Mouse (Mus musculus): Measurements from ENCODE around the gene Prkch. TPM values are rescaled to one million over a fixed set of nuclear protein-coding genes. Genes with fewer than 3 reads are reported as not detected.

Gene Prkch
- total RNA-seq, 2 experiments from 2014 or later, result 5.0 to 6.5 TPM

DNA sequence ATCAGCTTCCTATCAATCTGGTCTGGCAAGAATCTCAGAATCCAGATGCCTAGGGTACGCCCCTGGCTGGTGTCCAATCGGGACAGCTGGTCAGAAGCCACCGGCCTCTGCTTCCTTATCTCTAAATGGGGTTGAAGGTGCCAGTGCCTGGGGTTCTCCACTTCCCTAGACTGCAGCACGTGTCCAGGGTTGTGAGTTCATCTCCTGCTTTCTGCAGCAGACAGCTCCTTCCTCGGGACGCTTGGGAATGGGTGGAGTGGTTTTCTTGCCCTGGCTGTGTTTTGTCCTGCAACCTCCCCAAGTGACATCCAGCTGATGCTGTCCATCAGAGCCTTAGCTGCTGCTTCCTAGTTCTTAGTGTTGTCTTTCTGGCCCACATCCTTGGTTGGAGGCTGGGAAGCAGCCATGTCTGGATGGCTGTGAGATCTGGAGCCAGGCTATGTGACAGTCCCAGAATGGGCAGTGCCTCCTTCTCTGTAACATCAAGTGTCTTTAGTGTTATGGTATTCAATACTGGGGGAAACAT lies 116.0 kb downstream of the Prkch start:
- intact Hi-C loops (cut with DNase I), result loop anchor here (5.0 kb wide), 1 partner anchor 592 kb away; no protein-coding TSS in a partner anchor
- DNase-seq, result no peak

DNA sequence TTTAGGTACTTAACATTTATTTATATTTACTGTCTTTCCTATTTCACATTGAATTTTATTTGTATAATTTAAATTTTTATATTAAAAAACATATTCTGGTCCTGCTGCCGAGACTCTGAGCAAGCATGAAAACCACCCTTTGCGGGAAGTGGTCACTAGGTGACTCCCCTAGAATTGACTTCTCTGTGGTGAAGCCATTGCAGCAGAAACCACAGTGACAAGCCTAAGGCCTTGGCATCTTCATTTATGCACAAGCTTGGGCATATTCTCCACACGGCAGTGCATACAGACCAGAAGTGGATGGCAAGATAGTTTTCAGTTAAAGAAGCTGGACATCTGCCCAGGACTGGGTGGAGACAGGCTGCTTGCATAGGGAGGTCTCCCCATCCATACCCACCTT lies 117.4 kb downstream of the Prkch start:
- no peak for DNase-seq
- intact Hi-C loops (cut with DNase I), result loop anchor here (5.0 kb wide), 1 partner anchor 590 kb away; no protein-coding TSS in a partner anchor

DNA sequence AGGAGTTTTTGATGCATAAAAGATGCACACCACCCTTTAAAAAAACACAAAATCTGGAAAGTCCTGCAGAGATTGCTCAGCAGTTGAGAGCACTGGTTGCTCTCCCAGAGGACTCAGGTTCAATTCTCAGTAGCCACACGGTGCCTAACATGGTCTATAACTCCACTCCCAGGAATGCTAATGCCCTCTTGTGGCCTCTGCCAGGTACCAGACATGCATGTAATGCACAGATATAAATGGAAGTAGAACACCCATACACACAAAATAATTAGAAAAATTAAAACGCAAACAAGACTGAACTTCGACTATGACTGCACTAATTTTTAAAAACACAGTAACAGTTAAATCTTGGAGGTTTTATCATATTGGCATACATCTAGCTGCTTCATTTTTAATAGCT lies 119.8 kb downstream of the Prkch start:
- DNase-seq, result no peak
- intact Hi-C loops (cut with DNase I), result loop anchor here (2.0 to 5.0 kb wide), 2 partner anchors 310 to 588 kb away; no protein-coding TSS in a partner anchor

DNA sequence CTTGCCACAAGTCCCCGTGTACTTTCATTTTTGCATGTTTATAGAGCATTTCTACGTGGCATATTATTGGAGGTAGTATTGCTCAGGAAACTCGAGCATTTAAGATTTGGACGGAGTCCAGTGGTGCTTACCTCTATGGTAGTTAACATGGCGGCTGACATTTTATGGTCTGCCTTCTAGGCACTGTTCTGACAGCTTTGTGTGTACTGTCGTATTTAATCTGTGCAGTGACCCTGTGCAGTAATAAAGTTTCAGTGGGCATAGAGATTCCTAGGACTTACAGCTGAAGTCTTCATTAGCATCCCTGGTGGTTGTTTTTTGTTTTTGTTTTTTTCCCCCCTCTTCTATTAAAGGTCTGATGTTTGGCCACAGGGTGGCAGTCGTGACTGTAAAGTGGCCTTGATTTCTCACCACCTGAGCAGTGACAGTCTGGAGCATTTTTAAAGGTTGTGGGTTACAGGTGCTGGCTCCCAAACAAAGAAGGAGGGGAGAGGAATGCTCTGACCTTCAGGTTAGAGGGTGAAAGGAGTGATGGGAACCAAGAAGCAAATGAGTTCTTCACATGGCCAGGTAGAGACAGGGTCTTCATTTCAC lies 120.6 kb downstream of the Prkch start:
- DNase-seq, result peak in 1 of 2 experiments; percentile 29
- intact Hi-C loops (cut with DNase I), result loop anchor here (2.0 to 5.0 kb wide), 2 partner anchors 287 to 310 kb away; no protein-coding TSS in a partner anchor

DNA sequence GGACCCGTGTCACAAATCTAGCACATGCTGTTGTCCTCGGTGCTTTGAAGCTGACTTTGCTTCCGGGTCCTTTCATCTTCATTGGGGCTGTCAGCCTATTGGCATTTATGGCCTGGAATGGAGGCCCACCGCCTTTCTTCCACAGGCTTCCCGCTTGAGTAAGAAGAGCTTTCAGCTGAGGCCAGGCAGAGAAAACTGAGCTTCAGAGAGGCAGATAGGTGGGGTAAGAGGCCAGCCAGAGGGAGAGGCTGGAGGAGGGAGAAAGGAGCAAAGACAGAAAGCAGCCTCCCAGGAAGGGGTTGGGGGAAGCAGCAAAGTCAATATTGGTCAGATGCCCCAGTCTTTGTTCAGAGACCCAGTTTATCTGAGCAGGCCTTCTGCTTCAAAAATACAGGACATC lies 123.9 kb downstream of the Prkch start:
- intact Hi-C loops (cut with DNase I), result loop anchor here (2.0 to 5.0 kb wide), 2 partner anchors 200 to 284 kb away; no protein-coding TSS in a partner anchor
- no peak for DNase-seq

DNA sequence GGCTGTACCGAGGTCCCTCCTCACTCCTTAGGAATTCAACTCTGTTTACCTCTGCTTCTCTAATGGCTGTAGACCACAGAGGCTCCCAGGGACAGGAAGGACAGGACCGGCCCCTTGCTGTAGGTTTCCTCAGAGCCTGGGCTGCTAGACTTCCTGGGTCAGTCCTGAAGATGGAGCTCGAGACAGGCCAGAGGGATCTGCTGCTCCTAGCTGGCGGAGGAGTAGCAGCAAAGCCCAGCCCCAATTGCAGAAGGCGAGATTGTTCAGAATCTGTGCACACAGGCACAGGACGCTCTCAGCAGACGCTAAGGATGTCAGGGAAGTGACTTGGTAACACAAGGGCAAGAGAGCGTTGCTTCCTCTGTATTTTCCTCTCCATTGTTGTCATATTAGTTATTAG lies 124.3 kb downstream of the Prkch start:
- DNase-seq, result peak; percentile 38 to 63
- intact Hi-C loops (cut with DNase I), result loop anchor here (2.0 to 5.0 kb wide), 2 partner anchors 200 to 283 kb away; no protein-coding TSS in a partner anchor

DNA sequence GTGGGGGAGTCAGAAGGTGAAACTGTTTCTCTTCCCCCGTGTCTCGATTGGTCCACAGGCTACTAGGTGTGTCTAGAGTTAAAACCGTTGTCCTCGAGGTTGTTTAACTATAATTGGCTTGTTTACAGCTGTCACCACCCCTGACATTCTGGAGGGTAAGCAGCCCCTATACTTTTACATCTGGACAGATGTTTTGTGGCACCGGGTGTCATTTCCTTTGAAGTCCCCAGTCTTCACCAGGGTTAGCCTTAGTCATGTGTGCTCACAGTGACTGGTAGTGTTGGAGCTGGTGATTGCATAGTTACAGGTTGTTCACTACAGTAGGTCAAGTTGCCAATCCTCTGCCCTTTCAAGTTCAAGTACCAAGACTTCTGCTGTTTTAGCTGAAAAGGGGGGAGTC lies 126.2 kb downstream of the Prkch start:
- no peak for DNase-seq
- intact Hi-C loops (cut with DNase I), result loop anchor here (5.0 kb wide), 1 partner anchor 76 kb away; no protein-coding TSS in a partner anchor

DNA sequence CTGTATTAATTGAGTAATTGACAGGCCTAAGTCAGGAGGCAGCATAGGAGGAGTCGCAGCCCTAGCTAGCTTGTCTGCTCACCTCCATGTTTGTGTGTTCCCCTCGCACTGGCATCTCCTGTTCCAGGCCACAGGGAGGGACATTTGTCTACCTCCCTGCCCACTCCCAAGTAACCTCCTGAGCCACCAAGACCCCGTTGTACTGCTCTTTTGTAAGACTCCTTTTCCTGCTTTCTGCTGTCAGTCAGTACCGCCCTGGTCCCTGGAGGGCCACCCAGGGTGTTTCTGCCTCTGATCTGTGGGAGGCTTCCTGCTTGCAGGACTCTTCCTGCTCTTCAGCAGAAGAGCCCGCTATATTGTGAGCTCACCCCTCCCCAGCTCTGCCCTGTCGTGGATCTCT lies 127.5 kb downstream of the Prkch start:
- DNase-seq, result no peak
- intact Hi-C loops (cut with DNase I), result loop anchor here (5.0 kb wide), 1 partner anchor 75 kb away; no protein-coding TSS in a partner anchor

DNA sequence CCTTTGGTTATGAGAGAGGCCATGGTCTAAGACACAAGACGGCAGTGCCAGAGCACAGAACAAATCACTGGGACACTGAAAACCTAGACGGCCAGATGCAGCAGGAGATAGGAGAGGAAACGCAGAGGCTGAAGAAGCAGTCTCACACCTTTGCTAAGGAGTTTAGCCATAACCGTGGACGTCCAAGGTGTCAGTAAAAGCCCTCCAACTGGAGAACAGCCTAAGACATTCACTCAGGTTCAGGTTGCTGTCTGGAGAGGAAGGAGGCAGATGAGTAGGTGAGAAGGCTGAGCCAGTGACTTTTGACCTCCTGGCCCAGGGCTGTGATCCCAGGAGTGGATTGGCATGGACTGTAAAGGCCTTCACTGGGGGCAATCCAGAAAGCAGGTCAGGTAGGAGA lies 130.0 kb downstream of the Prkch start:
- DNase-seq, result no peak
- intact Hi-C loops (cut with DNase I), result loop anchor here (5.0 kb wide), 1 partner anchor 73 kb away; no protein-coding TSS in a partner anchor

DNA sequence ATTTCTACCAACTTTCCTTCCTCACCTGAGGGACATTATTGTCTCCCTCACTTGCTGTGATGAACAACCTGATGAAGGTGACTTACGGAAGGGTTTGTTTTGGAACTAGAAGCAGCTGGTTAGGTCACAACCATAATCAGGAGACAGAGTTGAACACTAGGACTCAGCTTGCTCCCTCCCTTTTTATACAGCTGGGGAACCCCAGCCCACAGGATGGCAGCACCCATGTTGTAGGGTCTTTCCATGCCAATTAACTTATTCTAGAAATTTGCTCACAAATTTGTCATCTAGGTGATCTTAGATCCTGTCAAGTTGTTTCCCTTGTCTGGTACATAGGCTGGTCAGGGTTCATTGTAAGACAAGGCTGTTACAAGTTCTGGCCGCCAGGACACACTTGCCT lies 130.7 kb downstream of the Prkch start:
- no peak for DNase-seq
- intact Hi-C loops (cut with DNase I), result no loop called here

DNA sequence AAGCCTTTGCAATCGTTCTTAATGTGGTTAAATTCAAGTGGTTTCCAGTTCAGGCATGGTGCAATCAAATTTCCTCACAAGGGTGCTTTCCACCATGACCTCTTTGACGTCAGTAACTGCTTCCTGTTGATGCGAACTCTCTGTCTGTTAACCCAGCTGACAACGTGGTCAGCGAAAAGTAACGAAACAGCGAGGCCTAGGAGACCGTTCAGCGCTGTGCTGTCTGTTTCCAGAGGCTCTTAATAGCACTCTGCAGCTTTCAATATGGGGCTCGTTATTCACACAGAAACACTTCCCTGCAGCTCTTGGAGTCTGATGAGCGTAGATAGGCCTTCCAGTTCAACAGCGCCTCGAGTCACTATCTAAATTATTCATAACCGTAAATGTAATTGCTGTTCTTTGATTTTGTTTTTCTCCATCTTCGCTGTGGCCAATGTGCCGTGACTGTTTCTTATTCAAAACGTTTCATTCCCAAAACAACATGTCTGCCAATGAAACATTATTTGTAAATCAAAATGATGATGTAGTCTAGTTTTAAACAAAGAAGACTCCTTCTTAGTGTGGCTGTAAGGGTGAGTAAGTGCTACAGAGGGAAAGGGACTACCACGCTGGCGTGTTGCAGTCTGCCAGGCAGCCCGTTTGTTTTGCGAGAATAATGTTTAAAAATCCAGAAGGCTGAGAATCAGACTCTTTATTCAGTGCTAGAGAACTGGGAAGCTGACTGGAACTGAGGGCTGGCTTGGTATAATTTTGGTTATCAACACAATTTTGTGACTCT lies 131.5 kb downstream of the Prkch start:
- DNase-seq, result no peak

DNA sequence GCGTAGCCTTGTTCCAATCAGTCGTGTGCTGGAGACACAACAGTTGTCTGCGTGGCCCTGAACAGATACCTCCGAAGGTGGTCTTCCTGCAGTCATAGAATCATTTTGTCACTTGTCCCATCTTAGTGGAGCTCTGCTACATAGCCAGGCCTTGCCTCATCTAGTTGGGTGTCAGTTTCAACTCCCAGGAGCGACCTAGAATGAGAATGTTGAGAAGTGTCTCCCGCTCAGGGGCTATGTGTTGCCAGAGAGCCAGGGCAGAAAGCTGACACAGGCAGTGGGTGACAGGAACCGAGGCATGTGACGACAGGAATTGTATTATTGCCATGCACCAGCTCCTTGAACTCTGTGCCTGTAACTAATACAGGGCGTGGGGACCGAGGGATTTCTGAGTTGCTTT lies 133.4 kb downstream of the Prkch start:
- intact Hi-C loops (cut with DNase I), result no loop called here
- DNase-seq, result no peak

More for the DNA sequence above, 131.5 kb downstream of the Prkch start:
- intact Hi-C loops (cut with DNase I), result no loop called here

DNA sequence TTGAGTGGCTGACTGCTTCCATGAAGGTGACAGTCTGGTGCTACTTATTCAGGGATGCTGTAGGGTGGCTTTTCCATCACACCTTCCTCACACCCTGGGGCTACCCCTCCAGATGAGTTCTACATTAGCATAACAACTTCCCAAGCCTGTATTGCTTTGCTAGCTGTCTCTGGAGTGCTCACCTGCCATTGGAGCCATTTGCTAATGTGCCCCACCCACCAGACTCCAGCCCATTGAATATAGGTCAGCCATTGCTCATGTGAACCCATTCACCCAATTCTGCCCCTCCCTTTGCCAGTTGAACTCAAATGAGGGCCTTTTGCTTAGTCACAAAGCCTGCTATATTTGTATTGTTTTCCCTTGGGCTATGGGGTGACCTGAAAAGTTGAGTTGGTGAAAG lies 135.2 kb downstream of the Prkch start:
- intact Hi-C loops (cut with DNase I), result no loop called here

DNA sequence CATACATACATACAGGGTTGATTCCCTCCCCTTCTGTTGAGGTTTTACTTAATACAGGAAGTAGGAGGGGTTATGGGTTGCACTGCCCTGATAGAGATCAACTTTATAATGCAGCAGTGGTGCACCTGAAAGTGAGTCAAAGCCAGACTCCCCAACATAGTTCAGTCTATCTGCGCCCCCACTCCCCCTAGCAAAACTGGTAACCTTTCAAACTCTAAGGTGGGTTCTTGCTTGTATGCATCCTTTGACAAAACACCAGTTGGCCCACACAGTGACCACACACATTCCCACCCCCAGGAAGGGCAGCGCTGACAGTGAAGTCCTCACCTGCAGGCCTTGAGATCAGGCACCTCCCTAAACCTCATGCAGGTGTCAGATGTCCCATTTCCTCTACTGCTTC lies 135.9 kb downstream of the Prkch start:
- intact Hi-C loops (cut with DNase I), result no loop called here
- no peak for DNase-seq

More for the DNA sequence above, 135.2 kb downstream of the Prkch start:
- no peak for DNase-seq

DNA sequence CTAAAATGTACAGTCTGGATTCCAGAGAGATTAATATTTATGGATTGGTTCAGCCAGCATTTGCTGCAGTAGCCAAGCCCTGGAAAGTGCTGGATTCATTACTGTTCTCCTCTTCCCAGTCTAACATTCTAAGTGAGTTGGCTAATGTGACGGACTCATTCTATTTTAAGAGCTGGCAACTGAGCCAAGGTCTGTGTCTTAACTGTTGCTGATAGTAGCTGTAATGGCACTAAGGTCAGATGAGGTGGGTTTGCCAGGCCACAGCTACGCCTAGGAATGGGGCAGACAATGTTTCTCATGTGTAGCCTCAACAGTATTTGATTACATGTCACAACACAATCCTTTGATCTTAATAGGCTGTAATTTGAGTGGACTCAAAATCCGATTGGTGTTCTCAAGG lies 137.5 kb downstream of the Prkch start:
- no peak for DNase-seq
- intact Hi-C loops (cut with DNase I), result no loop called here

DNA sequence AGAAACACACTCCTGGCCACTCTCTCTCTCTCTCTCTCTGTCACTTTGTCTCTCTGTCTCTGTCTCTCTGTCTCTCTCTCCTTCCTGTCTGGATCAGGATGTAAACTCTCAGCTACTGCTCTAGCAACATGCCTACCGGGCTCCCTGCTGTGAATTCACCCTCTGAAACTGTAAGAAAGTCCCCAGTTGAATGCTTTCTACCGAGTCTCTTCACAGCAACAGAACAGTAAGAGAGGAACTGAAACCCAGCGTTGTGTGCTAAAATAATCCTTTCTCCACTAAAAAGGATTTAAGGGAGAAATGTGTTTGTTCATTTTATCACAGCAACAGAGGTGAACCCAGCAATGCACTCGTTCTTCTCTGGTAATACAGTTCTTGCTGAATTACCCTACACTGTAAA lies 138.5 kb downstream of the Prkch start:
- intact Hi-C loops (cut with DNase I), result no loop called here
- no peak for DNase-seq

DNA sequence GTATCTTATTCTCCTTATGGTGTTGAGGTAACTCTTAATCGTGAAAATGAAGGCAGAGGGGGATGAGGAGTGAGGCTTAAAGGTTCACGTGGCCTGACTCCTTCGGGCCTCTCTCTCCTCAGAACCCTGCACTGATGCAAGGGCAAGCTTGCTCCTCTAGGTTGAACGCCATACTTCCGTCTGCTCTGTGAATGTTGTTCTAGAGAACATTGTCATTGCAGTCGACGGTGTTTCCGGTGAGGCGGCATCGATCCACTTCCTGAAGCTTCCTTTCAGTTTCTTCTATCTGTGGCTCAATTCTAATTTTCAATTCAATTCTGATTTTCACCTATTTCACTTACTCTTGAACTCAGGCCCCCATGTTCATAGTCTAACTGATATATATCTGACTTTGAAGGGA lies 139.3 kb downstream of the Prkch start:
- intact Hi-C loops (cut with DNase I), result no loop called here

DNA sequence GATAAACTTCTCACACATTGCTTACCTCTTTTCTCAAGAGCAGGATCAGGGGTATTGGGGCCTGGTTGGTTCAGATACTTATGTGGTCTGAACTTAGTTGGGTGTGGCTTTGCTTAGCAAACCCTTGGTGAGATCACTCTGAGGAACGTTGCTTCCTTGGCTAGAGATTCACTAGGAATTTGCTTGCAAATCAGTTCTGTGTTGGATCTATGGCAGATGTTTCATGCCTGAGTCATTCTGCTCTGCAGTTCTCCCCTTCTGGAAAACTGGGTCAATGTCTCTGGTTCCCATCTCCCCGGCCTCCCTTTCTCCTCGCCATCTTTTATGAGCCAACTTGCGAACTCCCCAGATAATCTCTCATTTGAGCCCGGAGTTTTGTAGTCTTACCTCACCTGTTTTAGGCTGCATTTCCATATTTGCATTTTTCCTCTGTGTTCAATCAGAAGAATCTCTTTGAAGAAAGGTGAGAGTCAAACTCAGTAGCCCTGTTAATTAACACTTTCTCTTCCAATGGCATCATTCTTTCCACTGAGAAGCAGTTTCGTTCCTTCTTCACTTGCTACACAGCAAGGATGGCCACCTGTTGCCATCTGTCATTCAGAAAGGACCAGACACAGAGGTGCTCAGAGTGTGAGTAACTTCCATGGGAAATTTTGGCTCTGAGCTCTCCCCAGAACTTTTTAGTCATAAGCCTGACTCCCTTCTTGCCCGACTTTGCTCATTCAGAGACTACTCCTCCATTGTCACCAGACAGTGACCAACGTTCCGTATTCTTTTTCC lies 141.4 kb downstream of the Prkch start:
- intact Hi-C loops (cut with DNase I), result loop anchor here (5.0 kb wide), 1 partner anchor 36 kb away; no protein-coding TSS in a partner anchor
- no peak for DNase-seq

More for the DNA sequence above, 139.3 kb downstream of the Prkch start:
- no peak for DNase-seq

DNA sequence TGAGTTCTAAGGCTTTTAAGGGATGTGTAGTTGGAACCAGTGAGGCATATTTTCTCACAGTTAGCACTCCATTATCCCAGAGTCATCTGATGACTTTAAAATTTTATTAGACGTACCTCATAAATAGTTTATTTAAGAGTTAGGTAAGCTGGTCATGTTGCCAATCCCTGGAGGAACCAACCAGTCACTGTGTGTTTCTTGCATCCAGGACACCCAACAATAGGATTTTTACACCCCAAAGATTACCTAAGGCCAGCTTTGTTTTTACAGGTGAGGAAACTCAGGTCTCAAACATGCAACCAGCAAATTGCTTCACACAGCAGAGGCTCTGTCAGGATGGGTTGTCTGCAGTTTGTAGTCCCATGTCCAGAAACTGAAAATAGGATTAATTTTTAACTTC lies 142.4 kb downstream of the Prkch start:
- DNase-seq, result no peak
- intact Hi-C loops (cut with DNase I), result loop anchor here (5.0 kb wide), 1 partner anchor 35 kb away; no protein-coding TSS in a partner anchor

DNA sequence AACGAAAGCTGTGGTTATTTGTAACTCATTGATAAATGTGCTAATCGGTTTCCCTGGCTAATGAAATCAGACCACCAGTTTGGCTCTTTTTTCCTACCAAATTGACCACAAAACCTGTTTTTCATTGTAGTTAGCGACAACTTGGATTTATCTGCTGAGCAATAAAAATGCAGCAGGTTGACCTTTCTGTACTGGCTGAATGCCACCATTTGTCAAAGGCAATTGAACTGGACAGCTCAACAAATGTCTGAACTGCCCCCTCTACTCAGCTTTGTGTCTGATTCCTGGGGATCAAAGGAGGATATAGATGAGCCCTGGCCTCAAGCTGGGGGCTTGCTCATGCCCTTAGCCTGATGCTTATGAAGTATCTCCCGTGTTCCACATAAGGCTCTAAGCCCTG lies 146.0 kb downstream of the Prkch start:
- DNase-seq, result no peak
- intact Hi-C loops (cut with DNase I), result no loop called here

All from gastrocnemius, postnatal 36 days (tissue).